Mouse (Mus musculus): Measurements from ENCODE around the gene Gabbr2. TPM values are rescaled to one million over a fixed set of nuclear protein-coding genes. Genes with fewer than 3 reads are reported as not detected.

The Gabbr2 gene
- polyA plus RNA-seq, 1 experiment from 2014 or later: 13.9 TPM

DNA sequence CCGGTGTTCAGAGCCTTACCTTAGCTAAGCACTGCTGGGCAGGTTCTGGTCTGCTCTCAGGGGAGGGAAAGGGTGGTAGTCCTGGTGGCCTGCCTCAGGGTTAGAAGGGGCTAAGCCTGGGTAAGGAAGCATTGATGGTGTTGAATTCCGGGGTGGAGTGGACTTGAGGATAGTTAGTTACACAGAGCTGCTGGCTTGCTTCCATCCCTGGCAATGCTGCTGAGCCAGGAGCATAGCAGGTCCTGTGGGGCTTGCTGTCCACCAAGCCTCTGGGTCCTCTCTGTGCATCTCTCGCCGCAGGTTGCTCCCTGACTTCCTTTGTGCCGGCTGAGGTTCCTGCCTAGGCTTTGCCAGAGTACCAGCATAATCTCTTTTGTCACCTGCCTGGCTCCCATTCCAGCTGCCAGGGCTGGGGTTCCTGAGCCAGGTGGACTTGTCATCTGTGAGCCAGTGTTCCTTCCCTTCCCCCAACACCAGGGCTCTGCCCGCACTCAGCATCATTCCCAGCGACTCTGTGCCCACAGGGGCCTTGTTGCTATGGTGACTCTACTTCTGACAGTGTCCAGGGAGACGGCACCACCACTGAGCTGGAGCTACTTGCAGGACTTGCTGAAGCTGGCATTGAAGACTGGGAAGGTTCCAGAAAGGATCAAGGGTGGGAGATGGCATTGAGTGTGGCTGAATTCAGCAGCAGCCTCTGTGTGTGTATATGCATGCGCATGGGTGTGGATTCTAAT, 262.2 kb downstream of the Gabbr2 start:
- H3K4me1 ChIP-seq (ENCODE audit: control insufficient read depth, insufficient read depth, low read length): peaks cover 35% of the 10 kb centered on the region
- no peak overlapping the region for H3K4me3 ChIP-seq (ENCODE audit: low read depth, low read length)
- peak overlapping the region; percentile 72 for H3K27ac ChIP-seq (ENCODE audit: low read length)
- 37% methylated on average over 9 of the region's 9 CpGs for WGBS
- no peak overlapping the region for H3K9ac ChIP-seq (ENCODE audit: low read depth, low read length)
- H3K9me3 ChIP-seq (replicated peaks; ENCODE audit: control insufficient read depth, low read length, poor library complexity, severe bottlenecking): no peaks in the 10 kb centered on the region
- H3K27me3 ChIP-seq (ENCODE audit: control insufficient read depth, insufficient read depth, low read depth, low read length): no peaks in the 10 kb centered on the region
- peak; percentile 63 for ATAC-seq
- H3K36me3 ChIP-seq (ENCODE audit: control insufficient read depth, insufficient read depth, low read length): no peaks in the 10 kb centered on the region; the same call in 1 of the 2 replicates
- H3K4me2 ChIP-seq (ENCODE audit: low read length): no peak overlapping the region

DNA sequence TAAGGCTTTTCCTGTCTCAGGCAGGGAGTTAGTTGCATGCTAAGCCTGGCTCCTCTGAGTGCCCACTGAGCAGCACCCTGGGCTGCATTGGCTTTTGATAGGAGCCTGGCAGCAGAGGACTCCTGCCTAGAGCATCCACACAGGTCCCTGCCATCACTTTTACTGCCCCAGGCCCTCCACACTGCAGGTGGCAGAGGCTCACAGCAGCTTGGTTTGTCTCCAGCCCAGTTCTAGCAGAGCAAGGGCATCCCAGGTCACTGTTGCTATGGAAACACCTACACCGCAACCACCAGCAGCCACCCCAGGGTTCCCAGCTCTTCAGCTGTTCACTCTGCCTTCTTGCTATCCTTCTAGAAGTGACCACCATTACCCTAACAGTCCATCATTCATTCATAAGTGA, 263.4 kb downstream of the Gabbr2 start:
- peak; percentile 27 for ATAC-seq
- H3K4me3 ChIP-seq (ENCODE audit: low read depth, low read length): no peak overlapping the region
- no peaks in the 10 kb centered on the region for H3K27me3 ChIP-seq (ENCODE audit: control insufficient read depth, insufficient read depth, low read depth, low read length)
- H3K4me1 ChIP-seq (ENCODE audit: control insufficient read depth, insufficient read depth, low read length): peaks cover 35% of the 10 kb centered on the region
- no peaks in the 10 kb centered on the region for H3K9me3 ChIP-seq (replicated peaks; ENCODE audit: control insufficient read depth, low read length, poor library complexity, severe bottlenecking)
- 12% methylated on average over 1 of the region's 1 CpGs for WGBS
- H3K27ac ChIP-seq (ENCODE audit: low read length): peak overlapping the region; percentile 63
- H3K36me3 ChIP-seq (ENCODE audit: control insufficient read depth, insufficient read depth, low read length): no peaks in the 10 kb centered on the region; the same call in 1 of the 2 replicates
- no peak overlapping the region for H3K9ac ChIP-seq (ENCODE audit: low read depth, low read length)
- no peak overlapping the region for H3K4me2 ChIP-seq (ENCODE audit: low read length)

DNA sequence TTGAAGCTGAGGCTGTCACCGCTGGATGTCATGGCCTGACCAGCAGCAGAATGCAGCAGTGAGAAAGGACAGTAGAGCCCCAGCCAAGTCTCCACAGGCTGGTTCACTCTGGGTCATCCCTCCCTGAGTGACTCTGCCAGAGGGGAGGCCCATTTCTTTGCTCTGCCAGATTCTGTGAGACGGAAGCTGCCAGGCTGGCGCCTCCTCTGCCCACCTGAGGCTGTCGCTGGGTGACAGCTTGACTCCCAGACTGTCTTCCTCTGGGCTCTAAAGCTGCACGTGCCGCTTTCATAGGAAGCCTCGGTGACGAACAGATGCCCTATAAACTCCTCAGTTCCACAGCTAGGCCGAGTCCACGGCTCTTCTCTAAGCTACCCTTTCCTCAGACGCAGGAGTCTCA, 264.5 kb downstream of the Gabbr2 start:
- Histone ChIP-seq H3K9ac (ENCODE audit: low read depth, low read length) (no peak overlapping the region), H3K4me2 (ENCODE audit: low read length) (no peak overlapping the region), H3K4me3 (ENCODE audit: low read depth, low read length) (no peak overlapping the region), H3K36me3 (ENCODE audit: control insufficient read depth, insufficient read depth, low read length) (no peaks in the 10 kb centered on the region; the same call in 1 of the 2 replicates), H3K9me3 (replicated peaks; ENCODE audit: control insufficient read depth, low read length, poor library complexity, severe bottlenecking) (no peaks in the 10 kb centered on the region), H3K27me3 (ENCODE audit: control insufficient read depth, insufficient read depth, low read depth, low read length) (no peaks in the 10 kb centered on the region), H3K4me1 (ENCODE audit: control insufficient read depth, insufficient read depth, low read length) (peaks cover 35% of the 10 kb centered on the region), H3K27ac (ENCODE audit: low read length) (peak overlapping the region; percentile 63; the same call in 1 of the 2 replicates)
- 68% methylated on average over 11 of the region's 11 CpGs for WGBS
- ATAC-seq: no peak

DNA sequence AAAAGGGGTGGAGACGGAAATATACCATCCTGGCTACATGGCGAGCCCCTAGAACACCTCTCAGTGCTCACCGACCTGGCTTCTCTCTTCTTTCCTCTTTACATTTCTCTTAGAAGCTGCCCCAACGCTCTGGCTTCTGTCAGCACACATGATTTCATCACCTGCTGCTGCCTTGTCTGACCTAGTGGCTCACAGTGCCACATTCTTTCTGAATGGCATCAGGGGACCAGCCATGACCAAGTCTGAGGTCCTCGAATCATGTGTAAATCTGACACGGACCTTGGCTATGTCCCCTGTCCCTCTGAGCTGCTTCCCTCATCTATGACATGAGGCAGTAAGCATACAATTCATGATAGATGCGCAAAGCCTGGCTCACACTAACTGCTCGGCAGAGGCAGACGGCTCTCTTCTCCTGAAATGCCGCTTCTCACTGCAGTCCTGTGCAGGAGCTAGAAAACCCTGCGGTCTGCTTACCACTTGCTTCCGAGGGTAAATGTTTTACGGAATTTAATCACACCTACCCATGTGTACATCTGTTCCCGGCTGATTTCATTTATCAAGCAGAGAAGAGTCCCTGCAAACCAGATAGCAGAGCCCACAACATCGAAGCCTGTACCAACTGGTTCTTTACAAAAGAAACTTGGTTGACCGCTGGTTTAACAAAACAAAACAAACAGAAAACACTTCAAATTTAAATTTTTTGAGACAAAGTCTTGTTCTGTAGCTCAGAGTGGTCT, 270.7 kb downstream of the Gabbr2 start:
- Histone ChIP-seq H3K27me3 (ENCODE audit: control insufficient read depth, insufficient read depth, low read depth, low read length) (no peaks in the 10 kb centered on the region), H3K9me3 (replicated peaks; ENCODE audit: control insufficient read depth, low read length, poor library complexity, severe bottlenecking) (no peaks in the 10 kb centered on the region), H3K9ac (ENCODE audit: low read depth, low read length) (no peak overlapping the region), H3K4me3 (ENCODE audit: low read depth, low read length) (no peak overlapping the region), H3K36me3 (ENCODE audit: control insufficient read depth, insufficient read depth, low read length) (no peaks in the 10 kb centered on the region), H3K27ac (ENCODE audit: low read length) (no peak overlapping the region), H3K4me2 (ENCODE audit: low read length) (no peak overlapping the region), H3K4me1 (ENCODE audit: control insufficient read depth, insufficient read depth, low read length) (peaks cover 13% of the 10 kb centered on the region)
- ATAC-seq: no peak
- WGBS: 89% methylated on average over 16 of the region's 16 CpGs

DNA sequence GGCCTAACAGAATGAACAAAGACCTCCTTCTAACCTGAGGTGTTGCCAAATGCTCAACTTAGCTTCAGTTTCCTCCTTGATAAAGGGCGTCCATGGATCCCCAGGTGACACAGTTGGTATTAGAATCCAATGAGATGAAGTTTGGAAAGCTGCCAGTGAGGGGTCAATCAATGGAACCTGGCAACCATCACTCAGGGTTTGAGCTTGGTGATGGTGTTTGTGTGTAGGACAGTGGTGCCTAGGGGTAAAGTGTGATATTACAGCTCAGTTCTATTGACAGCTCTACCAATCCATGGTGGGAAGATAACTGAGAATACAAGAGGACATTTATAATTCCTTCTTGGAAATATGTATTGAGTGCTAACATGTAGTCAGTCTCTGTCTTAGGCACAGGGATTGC, 271.6 kb downstream of the Gabbr2 start:
- Histone ChIP-seq H3K36me3 (ENCODE audit: control insufficient read depth, insufficient read depth, low read length) (no peaks in the 10 kb centered on the region), H3K9ac (ENCODE audit: low read depth, low read length) (no peak overlapping the region), H3K4me3 (ENCODE audit: low read depth, low read length) (no peak overlapping the region), H3K4me2 (ENCODE audit: low read length) (no peak overlapping the region), H3K27me3 (ENCODE audit: control insufficient read depth, insufficient read depth, low read depth, low read length) (no peaks in the 10 kb centered on the region), H3K9me3 (replicated peaks; ENCODE audit: control insufficient read depth, low read length, poor library complexity, severe bottlenecking) (no peaks in the 10 kb centered on the region), H3K4me1 (ENCODE audit: control insufficient read depth, insufficient read depth, low read length) (peaks cover 14% of the 10 kb centered on the region), H3K27ac (ENCODE audit: low read length) (no peak overlapping the region)
- no peak for ATAC-seq
- WGBS: 74% methylated on average over 1 of the region's 1 CpGs

DNA sequence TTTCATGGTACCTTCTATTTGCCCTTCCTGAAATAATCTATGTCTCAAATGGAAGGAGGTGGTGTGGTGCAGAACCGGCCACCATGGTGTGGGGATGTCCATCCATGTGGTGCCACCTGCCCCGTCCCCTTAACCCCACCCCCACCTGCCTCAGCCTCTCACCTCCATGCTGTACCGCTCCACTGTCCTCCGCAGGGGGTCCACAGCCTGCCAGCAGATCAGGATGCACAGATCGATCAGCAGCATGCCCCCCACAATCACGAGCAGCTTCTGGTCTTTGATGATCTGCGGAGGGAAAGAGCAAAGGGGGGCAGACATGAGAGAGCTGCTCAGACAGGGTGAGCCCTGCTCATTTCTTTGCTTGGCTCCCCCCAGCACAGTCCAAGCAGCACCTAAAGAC, 273.0 kb downstream of the Gabbr2 start:
- no peaks in the 10 kb centered on the region for H3K27me3 ChIP-seq (ENCODE audit: control insufficient read depth, insufficient read depth, low read depth, low read length)
- H3K27ac ChIP-seq (ENCODE audit: low read length): no peak overlapping the region
- no peak for ATAC-seq
- no peaks in the 10 kb centered on the region for H3K9me3 ChIP-seq (replicated peaks; ENCODE audit: control insufficient read depth, low read length, poor library complexity, severe bottlenecking)
- WGBS: 32% methylated on average over 7 of the region's 7 CpGs
- H3K4me3 ChIP-seq (ENCODE audit: low read depth, low read length): no peak overlapping the region
- no peak overlapping the region for H3K9ac ChIP-seq (ENCODE audit: low read depth, low read length)
- no peak overlapping the region for H3K4me2 ChIP-seq (ENCODE audit: low read length)
- peaks cover 14% of the 10 kb centered on the region for H3K4me1 ChIP-seq (ENCODE audit: control insufficient read depth, insufficient read depth, low read length)
- no peaks in the 10 kb centered on the region for H3K36me3 ChIP-seq (ENCODE audit: control insufficient read depth, insufficient read depth, low read length)

DNA sequence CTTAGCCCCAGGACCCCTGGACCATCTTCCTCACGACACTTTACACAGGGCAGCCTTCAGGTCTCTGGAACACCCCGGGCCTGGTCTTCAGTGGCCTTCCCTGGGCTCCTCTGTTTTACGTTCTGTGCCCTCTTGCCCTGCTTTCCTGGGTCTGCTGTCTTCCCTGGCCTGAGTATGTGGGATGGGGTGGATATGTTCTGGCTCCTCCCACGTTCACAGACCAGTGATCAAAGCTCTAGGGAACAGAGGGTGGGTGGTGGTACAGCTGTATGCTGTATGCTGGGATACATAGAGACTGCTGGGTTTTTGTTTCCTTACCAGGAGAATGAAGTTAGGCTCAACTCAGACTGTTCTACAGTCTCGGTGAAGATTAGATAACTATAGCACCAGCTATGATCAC, 274.5 kb downstream of the Gabbr2 start:
- no peak for ATAC-seq
- Histone ChIP-seq H3K27me3 (ENCODE audit: control insufficient read depth, insufficient read depth, low read depth, low read length) (no peaks in the 10 kb centered on the region), H3K4me2 (ENCODE audit: low read length) (no peak overlapping the region), H3K36me3 (ENCODE audit: control insufficient read depth, insufficient read depth, low read length) (no peaks in the 10 kb centered on the region), H3K27ac (ENCODE audit: low read length) (no peak overlapping the region), H3K4me1 (ENCODE audit: control insufficient read depth, insufficient read depth, low read length) (peaks cover 14% of the 10 kb centered on the region), H3K9ac (ENCODE audit: low read depth, low read length) (no peak overlapping the region), H3K9me3 (replicated peaks; ENCODE audit: control insufficient read depth, low read length, poor library complexity, severe bottlenecking) (no peaks in the 10 kb centered on the region), H3K4me3 (ENCODE audit: low read depth, low read length) (no peak overlapping the region)
- WGBS: 14% methylated on average over 5 of the region's 5 CpGs

- no peak overlapping the region for H3K4me2 ChIP-seq (ENCODE audit: low read length)
Observed at GRCm38 (mm10) chr4:46716361-46716760, 275.3 kb downstream of the Gabbr2 start.

GRCm38 (mm10) chr4:46710523-46710922, 281.1 kb downstream of the Gabbr2 start:
- H3K4me1 ChIP-seq (ENCODE audit: control insufficient read depth, insufficient read depth, low read length): peaks cover 23% of the 10 kb centered on the region
- no peaks in the 10 kb centered on the region for H3K27me3 ChIP-seq (ENCODE audit: control insufficient read depth, insufficient read depth, low read depth, low read length)
- 37% methylated on average over 4 of the region's 4 CpGs for WGBS
- ATAC-seq: peak; percentile 55; the same call in 1 of the 2 replicates
- no peaks in the 10 kb centered on the region for H3K9me3 ChIP-seq (replicated peaks; ENCODE audit: control insufficient read depth, low read length, poor library complexity, severe bottlenecking)
- H3K36me3 ChIP-seq (ENCODE audit: control insufficient read depth, insufficient read depth, low read length): no peaks in the 10 kb centered on the region
- H3K4me2 ChIP-seq (ENCODE audit: low read length): no peak overlapping the region
- H3K4me3 ChIP-seq (ENCODE audit: low read depth, low read length): no peak overlapping the region
- H3K9ac ChIP-seq (ENCODE audit: low read depth, low read length): no peak overlapping the region
- H3K27ac ChIP-seq (ENCODE audit: low read length): peak overlapping the region; percentile 81

More at GRCm38 (mm10) chr4:46716361-46716760, 275.3 kb downstream of the Gabbr2 start:
- Histone ChIP-seq H3K27me3 (ENCODE audit: control insufficient read depth, insufficient read depth, low read depth, low read length) (no peaks in the 10 kb centered on the region), H3K4me1 (ENCODE audit: control insufficient read depth, insufficient read depth, low read length) (peaks cover 18% of the 10 kb centered on the region), H3K36me3 (ENCODE audit: control insufficient read depth, insufficient read depth, low read length) (no peaks in the 10 kb centered on the region), H3K9ac (ENCODE audit: low read depth, low read length) (no peak overlapping the region), H3K9me3 (replicated peaks; ENCODE audit: control insufficient read depth, low read length, poor library complexity, severe bottlenecking) (no peaks in the 10 kb centered on the region), H3K4me3 (ENCODE audit: low read depth, low read length) (no peak overlapping the region), H3K27ac (ENCODE audit: low read length) (no peak overlapping the region)
- ATAC-seq: peak; percentile 50; the same call in 1 of the 2 replicates
- 0% methylated on average over 1 of the region's 1 CpGs for WGBS

All from midbrain, embryonic 16.5 days (tissue).